Mouse (Mus musculus): Measurements from ENCODE around the gene AC109138.7.

- TF ChIP-seq POLR2A (IDR thresholded peaks at IDR 0.05; ENCODE audit: low read depth, low read length) (no peak), ZMIZ1 (IDR thresholded peaks at IDR 0.05; ENCODE audit: low read depth, low read length) (no peak), TCF12 (IDR thresholded peaks at IDR 0.05; ENCODE audit: low read depth, low read length) (no peak), NELFE (IDR thresholded peaks at IDR 0.05; ENCODE audit: low read depth, low read length) (no peak), CHD1 (IDR thresholded peaks at IDR 0.05; ENCODE audit: low read depth, low read length) (no peak), CTCF (conservative IDR thresholded peaks at IDR 0.05 in 1 of 2, IDR thresholded peaks at IDR 0.05 in 1 of 2; ENCODE audit: low read depth in 2 of 2, low read length in 2 of 2) (no peak), MAFK (IDR thresholded peaks at IDR 0.05; ENCODE audit: insufficient replicate concordance, low read length) (no peak), BHLHE40 (IDR thresholded peaks at IDR 0.05; ENCODE audit: low read depth, low read length) (no peak), USF1 (IDR thresholded peaks at IDR 0.05; ENCODE audit: low read depth, low read length) (no peak), CHD2 (IDR thresholded peaks at IDR 0.05; ENCODE audit: low read length) (no peak), EP300 (IDR thresholded peaks at IDR 0.05; ENCODE audit: low read length) (no peak), ELF1 (IDR thresholded peaks at IDR 0.05; ENCODE audit: low read depth, low read length) (no peak), RAD21 (IDR thresholded peaks at IDR 0.05; ENCODE audit: low read depth, low read length) (no peak), TBP (conservative IDR thresholded peaks at IDR 0.05; ENCODE audit: low read depth, low read length) (no peak)
Observed at GRCm38 (mm10) chr19:4220957-4221743, 7.0 kb downstream of the AC109138.7 start.
